Mouse (Mus musculus): ENCODE data around the gene Gpr37l1. TPM values are rescaled to one million over a fixed set of nuclear protein-coding genes. Genes with fewer than 3 reads are reported as not detected.

The Gpr37l1 gene
- polyA plus RNA-seq, 1 experiment from 2014 or later, result not detected

GRCm38 (mm10) chr1:135177724-135178123 lies 10.2 kb upstream of the Gpr37l1 start:
- Histone ChIP-seq H3K27me3 (ENCODE audit: insufficient read depth, poor library complexity, severe bottlenecking) (no peaks in the 10 kb centered on the region), H3K27ac (no peak overlapping the region), H3K4me3 (no peak overlapping the region), H3K9me3 (no peaks in the 10 kb centered on the region), H3K4me1 (replicated peaks) (0 out of 2 replicates have a peak, but pooled peaks cover 3% of the 10 kb centered on the region), H3K36me3 (no peaks in the 10 kb centered on the region)
- WGBS, result 93% methylated on average over 3 of the region's 3 CpGs
- no peak for DNase-seq (ENCODE audit: low spot score)

GRCm38 (mm10) chr1:135175176-135175575 lies 7.7 kb upstream of the Gpr37l1 start:
- H3K27me3 ChIP-seq (ENCODE audit: insufficient read depth, poor library complexity, severe bottlenecking), result no peaks in the 10 kb centered on the region
- H3K36me3 ChIP-seq, result no peaks in the 10 kb centered on the region
- no peaks in the 10 kb centered on the region for H3K9me3 ChIP-seq
- 81% methylated on average over 3 of the region's 3 CpGs for WGBS
- H3K27ac ChIP-seq, result no peak overlapping the region
- no peak overlapping the region for H3K4me3 ChIP-seq
- no peaks in the 10 kb centered on the region for H3K4me1 ChIP-seq (replicated peaks)
- no peak for DNase-seq (ENCODE audit: low spot score)

- 92% methylated on average over 6 of the region's 6 CpGs for WGBS
- no peaks in the 10 kb centered on the region for H3K9me3 ChIP-seq
These were observed 5.8 kb upstream of the Gpr37l1 start for GRCm38 (mm10) chr1:135173311-135173710.

GRCm38 (mm10) chr1:135171984-135172383 lies 4.5 kb upstream of the Gpr37l1 start:
- Histone ChIP-seq H3K36me3 (no peaks in the 10 kb centered on the region), H3K4me1 (replicated peaks) (no peaks in the 10 kb centered on the region), H3K27me3 (ENCODE audit: insufficient read depth, poor library complexity, severe bottlenecking) (no peaks in the 10 kb centered on the region), H3K4me3 (no peak overlapping the region), H3K27ac (no peak overlapping the region), H3K9me3 (no peaks in the 10 kb centered on the region)
- WGBS, result 59% methylated on average over 6 of the region's 6 CpGs
- DNase-seq (ENCODE audit: low spot score), result peak; percentile 60

More at GRCm38 (mm10) chr1:135173311-135173710, 5.8 kb upstream of the Gpr37l1 start:
- Histone ChIP-seq H3K36me3 (no peaks in the 10 kb centered on the region), H3K27me3 (ENCODE audit: insufficient read depth, poor library complexity, severe bottlenecking) (no peaks in the 10 kb centered on the region), H3K27ac (no peak overlapping the region), H3K4me3 (no peak overlapping the region), H3K4me1 (replicated peaks) (no peaks in the 10 kb centered on the region)
- no peak for DNase-seq (ENCODE audit: low spot score)

- H3K9me3 ChIP-seq, result no peaks in the 10 kb centered on the region
- no peak overlapping the region for H3K27ac ChIP-seq
- H3K4me3 ChIP-seq, result no peak overlapping the region
- no peaks in the 10 kb centered on the region for H3K4me1 ChIP-seq (replicated peaks)
- no peaks in the 10 kb centered on the region for H3K27me3 ChIP-seq (ENCODE audit: insufficient read depth, poor library complexity, severe bottlenecking)
- no peaks in the 10 kb centered on the region for H3K36me3 ChIP-seq
- 82% methylated on average over 7 of the region's 7 CpGs for WGBS
- DNase-seq (ENCODE audit: low spot score), result no peak
These were observed 3.7 kb upstream of the Gpr37l1 start for GRCm38 (mm10) chr1:135171202-135171601.

- Histone ChIP-seq H3K27me3 (ENCODE audit: insufficient read depth, poor library complexity, severe bottlenecking) (no peaks in the 10 kb centered on the region), H3K36me3 (no peaks in the 10 kb centered on the region), H3K27ac (no peak overlapping the region), H3K9me3 (no peaks in the 10 kb centered on the region), H3K4me1 (replicated peaks) (no peaks in the 10 kb centered on the region), H3K4me3 (no peak overlapping the region)
- WGBS, result 81% methylated on average over 10 of the region's 10 CpGs
- no peak for DNase-seq (ENCODE audit: low spot score)
These were observed 2.8 kb upstream of the Gpr37l1 start for GRCm38 (mm10) chr1:135170299-135170698.

GRCm38 (mm10) chr1:135169556-135170224 lies 2.2 kb upstream of the Gpr37l1 start:
- no peak for DNase-seq (ENCODE audit: low spot score)
- H3K36me3 ChIP-seq, result no peaks in the 10 kb centered on the region
- no peak overlapping the region for H3K4me3 ChIP-seq
- no peaks in the 10 kb centered on the region for H3K9me3 ChIP-seq
- no peaks in the 10 kb centered on the region for H3K27me3 ChIP-seq (ENCODE audit: insufficient read depth, poor library complexity, severe bottlenecking)
- WGBS, result 60% methylated on average over 12 of the region's 12 CpGs
- no peaks in the 10 kb centered on the region for H3K4me1 ChIP-seq (replicated peaks)
- H3K27ac ChIP-seq, result no peak overlapping the region

- no peak overlapping the region for H3K27ac ChIP-seq
- H3K27me3 ChIP-seq (ENCODE audit: insufficient read depth, poor library complexity, severe bottlenecking), result no peaks in the 10 kb centered on the region
- H3K4me1 ChIP-seq (replicated peaks), result no peaks in the 10 kb centered on the region
- no peaks in the 10 kb centered on the region for H3K36me3 ChIP-seq
- no peak overlapping the region for H3K4me3 ChIP-seq
- no peak for DNase-seq (ENCODE audit: low spot score)
- WGBS, result 88% methylated on average over 10 of the region's 10 CpGs
- H3K9me3 ChIP-seq, result no peaks in the 10 kb centered on the region
These were observed 1.1 kb upstream of the Gpr37l1 start for GRCm38 (mm10) chr1:135168453-135169200.

- peaks cover 28% of the 10 kb centered on the region for H3K4me1 ChIP-seq (replicated peaks)
- no peak overlapping the region for H3K4me3 ChIP-seq
- no peaks in the 10 kb centered on the region for H3K36me3 ChIP-seq
- DNase-seq (ENCODE audit: low spot score), result no peak
- 28% methylated on average over 6 of the region's 6 CpGs for WGBS
- H3K9me3 ChIP-seq, result 0 out of 2 replicates have a peak, but pooled peaks cover 3% of the 10 kb centered on the region
- no peaks in the 10 kb centered on the region for H3K27me3 ChIP-seq (ENCODE audit: insufficient read depth, poor library complexity, severe bottlenecking)
- H3K27ac ChIP-seq, result 0 out of 2 replicates have a peak overlapping the region, but pooled peaks have one; percentile 40
These were observed 4.8 kb downstream of the Gpr37l1 start for GRCm38 (mm10) chr1:135162720-135163119.

- Histone ChIP-seq H3K27ac (peak overlapping the region; percentile 23), H3K36me3 (peaks cover 15% of the 10 kb centered on the region), H3K9me3 (0 out of 2 replicates have a peak, but pooled peaks cover 3% of the 10 kb centered on the region), H3K4me1 (replicated peaks) (peaks cover 28% of the 10 kb centered on the region), H3K27me3 (ENCODE audit: insufficient read depth, poor library complexity, severe bottlenecking) (no peaks in the 10 kb centered on the region), H3K4me3 (no peak overlapping the region)
- no peak for DNase-seq (ENCODE audit: low spot score)
- WGBS, result 88% methylated on average over 13 of the region's 13 CpGs
These were observed 7.0 kb downstream of the Gpr37l1 start for GRCm38 (mm10) chr1:135160411-135161050.

GRCm38 (mm10) chr1:135159556-135160123 lies 7.8 kb downstream of the Gpr37l1 start:
- Histone ChIP-seq H3K4me1 (replicated peaks) (peaks cover 35% of the 10 kb centered on the region), H3K27me3 (ENCODE audit: insufficient read depth, poor library complexity, severe bottlenecking) (no peaks in the 10 kb centered on the region), H3K27ac (peak overlapping the region; percentile 73), H3K4me3 (no peak overlapping the region), H3K36me3 (peaks cover 24% of the 10 kb centered on the region), H3K9me3 (0 out of 2 replicates have a peak, but pooled peaks cover 3% of the 10 kb centered on the region)
- DNase-seq (ENCODE audit: low spot score), result no peak
- WGBS, result 86% methylated on average over 11 of the region's 11 CpGs

GRCm38 (mm10) chr1:135159074-135159473 lies 8.4 kb downstream of the Gpr37l1 start:
- Histone ChIP-seq H3K4me1 (replicated peaks) (peaks cover 41% of the 10 kb centered on the region), H3K9me3 (0 out of 2 replicates have a peak, but pooled peaks cover 3% of the 10 kb centered on the region), H3K4me3 (no peak overlapping the region), H3K27me3 (ENCODE audit: insufficient read depth, poor library complexity, severe bottlenecking) (no peaks in the 10 kb centered on the region), H3K36me3 (peaks cover 25% of the 10 kb centered on the region), H3K27ac (peak overlapping the region; percentile 73)
- WGBS, result 38% methylated on average over 7 of the region's 7 CpGs
- DNase-seq (ENCODE audit: low spot score), result peak; percentile 14

All from hindbrain, embryonic 10.5 days (tissue).